Mouse (Mus musculus): ENCODE data around the gene Dock1. TPM values are rescaled to one million over a fixed set of nuclear protein-coding genes. Genes with fewer than 3 reads are reported as not detected.

The Dock1 gene
- total RNA-seq (2023), result 10 to 100 TPM; 54.0 to 60.9 TPM

GRCm38 (mm10) chr7:134670312-134671002, at the start of gene Dock1:
Gene Dock1 (plus strand): TSS chr7:134670654.

GRCm38 (mm10) chr7:134937927-134938609, 267.6 kb downstream of the Dock1 start, which contains the start of gene Fam196a:
Gene Fam196a (minus strand): TSS chr7:134938430.

